Mouse (Mus musculus) fibroblast of lung, adult 2 months (primary cell): ENCODE results near the gene Ifnb1.
A peak's percentile ranks its signal among the peaks of the same experiment; 100 is the strongest.
"Not testable (repeated sequence)": the region's sequence is repeated elsewhere in the genome, so short reads cannot be mapped to it uniquely, and the experiment has no call there.

Experiments
- DNase-seq: peaks from one replicate; pipeline ENCODE4 v3.0.0-alpha.2; 2011; ENCODE audit warnings: low read depth

Ifnb1 gene

GRCm38 (mm10) chr4:88522674-88523073 lies at the start of gene Ifnb1:
Gene Ifnb1 (minus strand): TSS chr4:88522774.
- no peak for DNase-seq

DNA sequence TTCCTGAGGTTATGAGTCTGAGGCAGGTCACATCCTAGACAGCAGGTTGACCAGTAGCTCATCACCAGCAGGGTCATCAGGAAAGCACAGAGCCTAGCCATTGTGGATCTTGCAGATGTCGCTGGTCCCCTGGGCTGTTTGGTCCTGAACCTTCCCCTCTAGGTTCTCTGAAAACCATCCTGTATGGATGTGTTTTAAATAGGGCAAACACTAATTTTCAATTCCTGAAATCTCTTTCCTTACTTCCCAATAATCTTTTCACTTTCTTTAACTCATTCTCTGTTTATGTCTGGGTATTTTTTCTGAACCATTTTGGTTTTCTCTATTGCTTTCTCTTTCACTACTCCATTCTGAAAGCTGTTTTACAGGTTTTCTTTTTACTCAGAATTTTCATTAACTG lies 49.1 kb upstream of the Ifnb1 start, which contains the start of gene Ifna14:
TSS of gene Ifna14 (minus strand) at position 101 of the 400 bp plus-strand sequence.
- DNase-seq: no peak

DNA sequence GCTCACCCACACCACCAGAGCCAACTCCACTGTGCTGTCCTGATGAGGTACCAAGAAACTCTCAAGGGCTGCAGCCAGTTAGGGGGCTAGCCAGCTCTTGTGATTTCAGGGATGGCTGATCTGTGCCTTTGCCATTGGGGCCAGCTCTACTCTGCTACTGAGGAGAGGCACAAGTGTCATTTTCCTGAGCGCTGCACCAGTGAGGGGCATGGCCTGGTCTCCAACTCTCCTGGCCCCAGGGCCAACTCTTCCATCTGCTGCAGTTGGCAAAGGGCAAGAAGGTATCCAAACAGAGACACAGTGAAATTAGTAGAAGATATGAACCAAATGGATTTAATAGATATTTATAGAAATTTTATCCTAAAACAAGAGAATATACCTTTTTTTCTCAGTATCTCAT lies 39.2 kb upstream of the Ifnb1 start:
- DNase-seq: no peak

DNA sequence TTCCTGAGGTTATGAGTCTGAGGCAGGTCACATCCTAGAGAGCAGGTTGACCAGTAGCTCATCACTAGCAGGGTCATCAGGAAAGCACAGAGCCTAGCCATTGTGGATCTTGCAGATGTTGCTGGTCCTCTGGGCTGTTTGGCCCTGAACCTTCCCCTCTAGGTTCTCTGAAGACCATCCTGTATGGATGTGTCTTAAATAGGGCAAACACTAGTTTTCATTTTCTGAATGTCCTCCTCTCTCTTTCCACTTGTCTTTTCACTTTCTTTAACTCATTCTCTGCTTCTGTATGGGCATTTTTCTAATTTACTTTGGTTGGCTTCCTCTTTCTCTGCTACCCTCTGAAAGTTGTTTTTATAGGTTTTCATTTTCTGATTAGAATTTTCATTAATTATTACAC lies 35.6 kb upstream of the Ifnb1 start, which contains the start of gene Ifna15:
TSS of gene Ifna15 (minus strand) at position 101 of the 400 bp plus-strand sequence.
- DNase-seq: not testable (repeated sequence)

- peak; percentile 62 for DNase-seq
These were observed 27.8 kb upstream of the Ifnb1 start for GRCm38 (mm10) chr4:88550161-88550945.

GRCm38 (mm10) chr4:88547986-88548385 lies 25.4 kb upstream of the Ifnb1 start:
- DNase-seq: no peak

DNA sequence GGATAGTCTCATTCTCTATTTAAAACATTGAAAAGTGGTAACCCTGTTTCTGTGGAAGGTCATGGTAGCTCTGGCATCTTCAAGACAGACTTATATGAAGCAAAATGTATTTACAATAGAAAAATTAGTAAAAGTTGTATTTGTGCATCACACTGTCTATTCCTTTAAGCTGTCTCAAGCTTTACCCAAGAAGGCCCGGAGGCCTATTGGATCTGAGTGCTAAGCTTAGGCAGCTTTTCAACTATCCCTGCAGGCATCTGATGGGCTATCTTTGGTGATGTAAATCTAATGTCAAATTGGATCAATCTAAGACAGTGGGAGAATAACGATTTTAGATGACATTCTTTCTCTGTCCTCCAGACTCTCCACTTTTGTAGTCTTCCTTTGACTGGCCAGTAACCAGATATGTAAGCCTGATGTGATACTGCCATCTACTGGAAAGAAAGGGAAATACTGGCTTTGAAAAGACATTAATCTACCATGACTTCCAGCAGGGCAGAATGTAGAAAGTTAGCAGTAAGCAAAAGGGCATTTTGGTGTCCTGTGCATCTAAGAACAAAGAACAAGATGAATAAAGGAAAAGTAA lies 21.2 kb upstream of the Ifnb1 start:
- DNase-seq: peak; percentile 41

- peak; percentile 68 for DNase-seq
These were observed 14.8 kb upstream of the Ifnb1 start for GRCm38 (mm10) chr4:88537328-88537727.

- no peak for DNase-seq
These were observed 14.1 kb upstream of the Ifnb1 start for GRCm38 (mm10) chr4:88536640-88537039.

- DNase-seq: no peak
These were observed 13.2 kb upstream of the Ifnb1 start for GRCm38 (mm10) chr4:88535742-88536141.

- DNase-seq: no peak
These were observed 12.3 kb upstream of the Ifnb1 start for GRCm38 (mm10) chr4:88534903-88535302.

DNA sequence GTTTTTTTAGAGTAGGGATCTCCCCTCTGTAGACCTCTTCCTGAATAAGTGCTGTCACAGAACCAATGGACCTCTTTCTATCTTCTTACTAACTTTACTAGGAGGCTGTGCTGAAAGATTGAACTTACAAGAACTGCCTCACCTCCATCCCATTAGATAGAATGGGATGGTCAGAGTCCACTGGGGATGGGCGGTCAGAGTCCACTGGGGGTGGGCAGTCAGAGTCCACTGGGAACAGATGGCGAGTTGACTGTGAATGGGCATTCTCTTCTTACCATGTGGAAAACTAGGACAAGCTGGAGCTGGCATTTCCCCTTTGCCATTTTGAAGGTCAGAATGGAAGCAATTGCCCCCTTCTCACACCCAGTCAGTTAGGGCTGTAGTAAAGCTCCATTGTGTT lies 10.9 kb upstream of the Ifnb1 start:
- DNase-seq: no peak

DNA sequence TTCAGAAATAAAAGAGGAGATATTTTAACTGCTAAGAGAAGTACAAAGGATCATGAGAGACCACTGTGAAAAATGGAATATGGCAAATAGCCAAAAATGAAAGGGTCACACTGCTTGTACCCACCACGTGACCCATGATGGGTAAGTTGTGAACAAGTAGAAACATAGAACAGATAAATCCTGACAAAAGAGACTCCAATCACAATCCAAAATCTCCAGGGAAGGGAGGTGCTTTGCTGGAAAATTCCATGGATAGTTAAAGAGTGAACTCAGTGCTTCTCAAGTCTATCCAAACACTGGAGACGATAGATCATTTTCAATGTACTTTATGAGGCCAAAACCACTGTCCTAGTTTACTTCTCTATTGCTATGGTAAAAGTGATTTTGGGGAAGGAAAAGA lies 8.3 kb upstream of the Ifnb1 start:
- no peak for DNase-seq

- no peak for DNase-seq
These were observed 7.7 kb upstream of the Ifnb1 start for GRCm38 (mm10) chr4:88530271-88530670.

DNA sequence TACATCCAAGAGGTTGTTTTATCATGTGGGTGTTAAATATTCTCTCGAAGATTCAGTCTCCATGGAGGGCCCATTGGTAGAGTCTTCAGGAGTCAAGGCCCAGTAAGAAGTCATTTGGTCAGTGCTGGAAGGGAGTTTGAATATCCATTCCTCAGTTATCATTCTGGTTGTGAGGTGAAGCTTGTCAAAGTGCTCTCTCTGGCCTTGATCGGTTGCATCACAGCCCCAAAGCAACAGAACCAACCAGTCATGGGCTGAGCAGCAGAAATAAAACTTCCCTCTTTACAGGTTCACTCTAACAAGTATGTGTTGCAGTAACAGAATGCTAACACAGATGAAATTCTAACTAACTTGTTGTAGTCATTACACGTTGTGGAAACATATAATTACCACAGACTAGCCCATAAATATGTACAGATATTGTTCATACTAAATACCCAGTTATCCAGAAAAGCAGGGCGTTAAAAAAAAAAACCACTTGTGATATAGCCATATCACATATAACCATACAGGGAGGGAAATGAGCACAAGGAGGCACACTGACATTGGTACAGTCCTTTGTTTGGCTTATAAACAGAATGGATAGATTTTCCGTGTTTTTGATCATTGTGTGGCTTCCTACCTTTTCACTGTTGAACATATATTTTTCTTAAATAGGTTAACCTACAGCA lies 3.9 kb upstream of the Ifnb1 start:
- no peak for DNase-seq

DNA sequence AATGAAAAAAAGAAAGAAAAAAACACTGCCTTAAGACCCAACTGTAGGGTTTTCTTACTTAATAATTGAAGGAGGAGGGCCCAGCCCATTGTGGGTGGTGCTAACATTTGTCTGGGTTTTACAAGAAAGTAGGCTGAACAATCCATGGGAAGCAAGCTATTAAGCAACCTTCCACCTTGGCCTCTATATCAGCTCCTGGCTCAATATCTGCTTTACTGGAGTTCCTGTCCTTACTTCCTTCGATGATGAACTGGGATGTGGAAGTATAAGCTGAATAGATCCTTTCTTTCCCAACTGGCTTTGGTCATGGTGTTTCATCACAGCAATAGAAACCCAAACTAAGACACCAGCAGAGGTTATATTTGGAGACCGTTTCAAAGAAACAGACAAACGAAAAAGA lies 2.8 kb upstream of the Ifnb1 start:
- DNase-seq: no peak

DNA sequence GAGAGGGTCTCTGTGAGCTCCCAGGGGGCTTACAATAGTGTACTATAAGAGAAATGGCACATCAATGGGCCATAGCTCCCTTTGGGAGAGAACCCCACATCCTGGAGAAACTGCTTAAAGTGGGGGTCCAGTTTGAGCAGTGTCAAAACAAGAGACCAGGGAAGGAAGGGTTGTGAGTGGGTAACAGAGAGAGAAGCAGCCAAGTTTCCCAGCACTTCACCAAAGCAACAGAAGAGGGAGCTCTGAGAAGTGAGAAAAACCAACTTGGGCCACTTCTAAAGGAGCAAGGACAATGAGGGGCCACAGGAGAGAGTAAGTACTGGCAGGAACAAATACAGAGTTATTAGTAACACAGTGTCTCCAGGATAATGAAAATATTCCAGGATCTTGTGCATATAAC lies 667 bp upstream of the Ifnb1 start:
- DNase-seq: no peak

- DNase-seq: no peak
These were observed 4.6 kb downstream of the Ifnb1 start for GRCm38 (mm10) chr4:88517957-88518356.

GRCm38 (mm10) chr4:88515711-88516211 lies 6.8 kb downstream of the Ifnb1 start:
- DNase-seq: peak; percentile 58

DNA sequence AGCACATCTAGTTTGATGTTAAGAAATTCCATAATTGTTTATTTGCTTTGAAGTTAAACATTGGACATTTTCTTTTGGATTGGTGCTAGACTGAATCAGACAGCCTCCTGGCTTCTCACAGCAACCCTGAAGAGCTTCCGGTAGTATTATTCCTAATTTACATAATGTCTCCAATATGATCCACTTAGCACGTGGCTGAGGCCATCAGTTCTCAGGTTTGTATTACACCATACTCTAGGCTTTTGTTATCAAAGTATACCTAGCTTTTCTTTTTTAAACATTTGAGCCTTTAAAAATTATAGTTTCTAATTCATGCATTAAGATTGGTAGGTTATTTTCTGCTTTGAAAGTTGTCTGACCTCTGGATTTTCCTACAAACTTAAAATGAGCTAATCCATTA lies 7.3 kb downstream of the Ifnb1 start:
- DNase-seq: no peak

- no peak for DNase-seq
These were observed 8.2 kb downstream of the Ifnb1 start for GRCm38 (mm10) chr4:88514403-88514802.

- DNase-seq: no peak
These were observed 8.8 kb downstream of the Ifnb1 start for GRCm38 (mm10) chr4:88513743-88514142.

GRCm38 (mm10) chr4:88503753-88504152 lies 18.8 kb downstream of the Ifnb1 start:
- DNase-seq: peak; percentile 71
